19 mouse cellular contexts compared by ENCODE assay signal in genomic region chr11:87247494-87247866, GRCm38 (mm10).
DNase-seq lines count a peak whose midpoint lies in the region; ATAC-seq lines count a peak whose summit lies in the region.
"Had no signal": no experiment of that assay in that cellular context is flagged by ENCODE, and none has a peak within 500 bp of the region (broad histone marks: within the 10 kb centered on the region; RNA-seq: fewer than 3 reads in every experiment).

No protein-coding gene starts in this region.

- WGBS in forebrain, embryonic 13.5 days: 55% methylated on average over 5 of the region's 5 CpGs
- WGBS in forebrain, embryonic 10.5 days: 85% methylated on average over 5 of the region's 5 CpGs
- WGBS in kidney, embryonic 16.5 days: 62% methylated on average over 5 of the region's 5 CpGs
- 53% methylated on average over 5 of the region's 5 CpGs for WGBS in forebrain, embryonic 14.5 days
- WGBS in heart, embryonic 14.5 days: 22% methylated on average over 5 of the region's 5 CpGs

- peaks cover 3% of the 10 kb centered on the region; the same call in 1 of the 2 replicates for H3K36me3 ChIP-seq in forebrain, embryonic 13.5 days (ENCODE audit: poor library complexity, severe bottlenecking)
- no peaks in the 10 kb centered on the region; the same call in 1 of the 2 replicates for H3K36me3 ChIP-seq in forebrain, embryonic 10.5 days (replicated peaks)
- no peaks in the 10 kb centered on the region for H3K36me3 ChIP-seq in kidney, embryonic 16.5 days (ENCODE audit: insufficient read depth, low read length)
- H3K36me3 ChIP-seq in forebrain, embryonic 14.5 days (ENCODE audit: control insufficient read depth, insufficient read depth, low read length): peaks cover 5% of the 10 kb centered on the region; the same call in 1 of the 2 replicates
- 0 out of 2 replicates have a peak, but pooled peaks cover 3% of the 10 kb centered on the region for H3K36me3 ChIP-seq in heart, embryonic 14.5 days (ENCODE audit: control insufficient read depth, insufficient read depth, low read length)
- H3K36me3 ChIP-seq: embryonic facial prominence, embryonic 13.5 days; hindbrain, embryonic 15.5 days; limb, embryonic 15.5 days had no signal

- H3K9ac ChIP-seq in forebrain, embryonic 13.5 days: peak overlapping the region; percentile 36; the same call in 1 of the 2 replicates
- no peak overlapping the region for H3K9ac ChIP-seq in kidney, embryonic 16.5 days (replicated peaks; ENCODE audit: low read length)
- 0 out of 2 replicates have a peak overlapping the region, but pooled peaks have one; percentile 10 for H3K9ac ChIP-seq in forebrain, embryonic 14.5 days (ENCODE audit: low read length)
- peak overlapping the region; percentile 68; the same call in 1 of the 2 replicates for H3K9ac ChIP-seq in heart, embryonic 14.5 days (ENCODE audit: low read length)
- H3K9ac ChIP-seq: embryonic facial prominence, embryonic 13.5 days; hindbrain, embryonic 15.5 days; limb, embryonic 15.5 days; midbrain, embryonic 13.5 days had no signal

- H3K4me1 ChIP-seq in forebrain, embryonic 13.5 days: peaks cover 21% of the 10 kb centered on the region
- peaks cover 16% of the 10 kb centered on the region for H3K4me1 ChIP-seq in forebrain, embryonic 10.5 days
- peaks cover 9% of the 10 kb centered on the region for H3K4me1 ChIP-seq in kidney, embryonic 16.5 days (ENCODE audit: insufficient read depth, low read length)
- peaks cover 5% of the 10 kb centered on the region; the same call in 1 of the 2 replicates for H3K4me1 ChIP-seq in forebrain, embryonic 14.5 days (ENCODE audit: control insufficient read depth, insufficient read depth, low read length)
- H3K4me1 ChIP-seq in heart, embryonic 14.5 days (ENCODE audit: control insufficient read depth in 2 of 2, insufficient read depth in 2 of 2, low read length in 2 of 2): peaks cover 12 to 33% of the 10 kb centered on the region in 2 experiments

- peak overlapping the region; percentile 74 for H3K27ac ChIP-seq in forebrain, embryonic 13.5 days
- H3K27ac ChIP-seq in forebrain, embryonic 10.5 days: no peak overlapping the region
- peak overlapping the region; percentile 4; the same call in 1 of the 2 replicates for H3K27ac ChIP-seq in kidney, embryonic 16.5 days (ENCODE audit: low read length)
- H3K27ac ChIP-seq in forebrain, embryonic 14.5 days (ENCODE audit: low read depth, low read length): peak overlapping the region; percentile 55
- H3K27ac ChIP-seq in heart, embryonic 14.5 days (replicated peaks in 1 of 2; ENCODE audit: control insufficient read depth in 1 of 2, insufficient read depth in 1 of 2, low read depth in 2 of 2, low read length in 2 of 2): peak overlapping the region; percentile 95 to 97
- H3K27ac ChIP-seq: hindbrain, embryonic 15.5 days; limb, embryonic 15.5 days; midbrain, embryonic 13.5 days had no signal

- no peak for DNase-seq in forebrain, embryonic 10.5 days (ENCODE audit: extremely low spot score, low spot score)
- DNase-seq in kidney, adult 11 months: no peak
- DNase-seq in forebrain, embryonic 14.5 days (ENCODE audit: low spot score): peak; percentile 24
- no peak for DNase-seq in cerebellum, adult 9-10 months
- DNase-seq in right cerebral cortex, adult 18-20 months: no peak
- DNase-seq: adrenal gland, postnatal 14 days; gastrocnemius, postnatal 25 days; kidney, adult 18-20 months; lung, adult 18-20 months; lung, postnatal 36 days; thymus, postnatal 4 days had no signal

- H3K9me3 ChIP-seq in forebrain, embryonic 13.5 days (replicated peaks): no peaks in the 10 kb centered on the region
- H3K9me3 ChIP-seq in forebrain, embryonic 10.5 days: no peaks in the 10 kb centered on the region
- H3K9me3 ChIP-seq in kidney, embryonic 16.5 days (ENCODE audit: low read length): no peaks in the 10 kb centered on the region
- no peaks in the 10 kb centered on the region for H3K9me3 ChIP-seq in forebrain, embryonic 14.5 days (replicated peaks; ENCODE audit: control insufficient read depth, low read length)
- no peaks in the 10 kb centered on the region for H3K9me3 ChIP-seq in heart, embryonic 14.5 days (ENCODE audit: control insufficient read depth, low read length)
- H3K9me3 ChIP-seq: embryonic facial prominence, embryonic 13.5 days; hindbrain, embryonic 15.5 days; limb, embryonic 15.5 days; midbrain, embryonic 13.5 days had no signal

- no peak overlapping the region for H3K4me3 ChIP-seq in forebrain, embryonic 13.5 days
- H3K4me3 ChIP-seq in forebrain, embryonic 10.5 days: no peak overlapping the region
- H3K4me3 ChIP-seq in kidney, embryonic 16.5 days (ENCODE audit: low read length): no peak overlapping the region
- H3K4me3 ChIP-seq in forebrain, embryonic 14.5 days (ENCODE audit: low read depth, low read length): no peak overlapping the region
- H3K4me3 ChIP-seq in heart, embryonic 14.5 days (ENCODE audit: control insufficient read depth in 1 of 2, insufficient read depth in 1 of 2, low read depth in 1 of 2, low read length in 2 of 2): peak overlapping the region; percentile 12 to 21; a peak in 2 of 4 replicates
- H3K4me3 ChIP-seq: embryonic facial prominence, embryonic 13.5 days; hindbrain, embryonic 15.5 days; limb, embryonic 15.5 days; midbrain, embryonic 13.5 days; myocyte had no signal

- peak; percentile 36; the same call in 1 of the 2 replicates for ATAC-seq in forebrain, embryonic 13.5 days
- no peak for ATAC-seq in kidney, embryonic 16.5 days (ENCODE audit: low FRiP score, low TSS enrichment)
- peak; percentile 50; the same call in 1 of the 2 replicates for ATAC-seq in forebrain, embryonic 14.5 days
- peak; percentile 88 for ATAC-seq in heart, embryonic 14.5 days (ENCODE audit: insufficient number of reproducible peaks, insufficient read depth, low FRiP score, low read depth)
- ATAC-seq: midbrain, embryonic 13.5 days had no signal

- H3K27me3 ChIP-seq in forebrain, embryonic 13.5 days: no peaks in the 10 kb centered on the region
- no peaks in the 10 kb centered on the region for H3K27me3 ChIP-seq in forebrain, embryonic 10.5 days (ENCODE audit: poor library complexity, severe bottlenecking)
- H3K27me3 ChIP-seq in kidney, embryonic 16.5 days (ENCODE audit: insufficient read depth, low read length): no peaks in the 10 kb centered on the region
- no peaks in the 10 kb centered on the region for H3K27me3 ChIP-seq in forebrain, embryonic 14.5 days (replicated peaks; ENCODE audit: control insufficient read depth, insufficient read depth, low read length)
- no peaks in the 10 kb centered on the region for H3K27me3 ChIP-seq in heart, embryonic 14.5 days (ENCODE audit: control insufficient read depth, insufficient read depth, low read length)
- H3K27me3 ChIP-seq: embryonic facial prominence, embryonic 13.5 days; hindbrain, embryonic 15.5 days; midbrain, embryonic 13.5 days had no signal

- 0 out of 2 replicates have a peak overlapping the region, but pooled peaks have one; percentile 8 for H3K4me2 ChIP-seq in forebrain, embryonic 13.5 days
- H3K4me2 ChIP-seq in kidney, embryonic 16.5 days (replicated peaks; ENCODE audit: low read depth, low read length): no peak overlapping the region
- H3K4me2 ChIP-seq in forebrain, embryonic 14.5 days (ENCODE audit: low read length): no peak overlapping the region
- peak overlapping the region; percentile 60 for H3K4me2 ChIP-seq in heart, embryonic 14.5 days (ENCODE audit: low read length)
- H3K4me2 ChIP-seq: embryonic facial prominence, embryonic 13.5 days; hindbrain, embryonic 15.5 days; limb, embryonic 15.5 days; midbrain, embryonic 13.5 days had no signal

Comparison
In these comparisons a context has a peak if more than half of its experiments do, and no peak if none do; other contexts are left out.
1. H3K4me2 ChIP-seq: peak in forebrain, embryonic 13.5 days (single experiment) and heart, embryonic 14.5 days (single experiment); none in kidney, embryonic 16.5 days (single experiment) and forebrain, embryonic 14.5 days (single experiment).
2. H3K4me3 ChIP-seq: peak in heart, embryonic 14.5 days (2 of 2); none in forebrain, embryonic 13.5 days (single experiment), forebrain, embryonic 10.5 days (single experiment), kidney, embryonic 16.5 days (single experiment) and forebrain, embryonic 14.5 days (single experiment).